Mouse (Mus musculus): ENCODE measurements around the gene Otub2. TPM values are rescaled to one million over a fixed set of nuclear protein-coding genes. Genes with fewer than 3 reads are reported as not detected.

The Otub2 gene
- 1 to 10 TPM; 5.7 to 7.3 TPM for total RNA-seq (2021)
- long read RNA-seq, experiment 1, partial matches to known transcripts, result 0 of 11 reads
- long read RNA-seq, experiment 1, other reads (novel, unspliced or antisense), result 6 of 11 reads
- long read RNA-seq, experiment 2, partial matches to known transcripts, result 0 of 7 reads
- long read RNA-seq, experiment 2, other reads (novel, unspliced or antisense), result 7 of 7 reads

GRCm38 (mm10) chr12:103388505-103389347, at the start of gene Otub2:
Gene Otub2, plus strand, starts transcription at chr12:103388682.
- no peak; the same call in 1 of the 2 replicates for TF ChIP-seq CTCF (IDR thresholded peaks at IDR 0.05)
- Histone ChIP-seq H3K27ac (peak within 1 kb of the TSS; percentile 86), H3K4me3 (peak within 1 kb of the TSS; percentile 75)
- DNase-seq, result peak; percentile 97
- intact Hi-C loops (cut with DNase I), result no loop called here

- TF ChIP-seq CTCF (IDR thresholded peaks at IDR 0.05), result no peak
- H3K4me3 ChIP-seq, result peak overlapping the region; percentile 27
- H3K27ac ChIP-seq, result peak overlapping the region; percentile 57; the same call in 1 of the 2 replicates
- intact Hi-C loops (cut with DNase I), result no loop called here
- no peak for DNase-seq
Observed at GRCm38 (mm10) chr12:103341212-103341611, 47.3 kb upstream of the Otub2 start.

GRCm38 (mm10) chr12:103343456-103343855, 45.0 kb upstream of the Otub2 start:
- intact Hi-C loops (cut with DNase I), result no loop called here
- TF ChIP-seq CTCF (IDR thresholded peaks at IDR 0.05), result no peak
- peak overlapping the region; percentile 6 for H3K4me3 ChIP-seq
- DNase-seq, result no peak
- H3K27ac ChIP-seq, result peak overlapping the region; percentile 65

- no peak for TF ChIP-seq CTCF (IDR thresholded peaks at IDR 0.05)
- Histone ChIP-seq H3K4me3 (peak overlapping the region; percentile 28; the same call in 1 of the 2 replicates), H3K27ac (no peak overlapping the region)
- DNase-seq, result no peak
- intact Hi-C loops (cut with DNase I), result no loop called here
Observed at GRCm38 (mm10) chr12:103344934-103345333, 43.5 kb upstream of the Otub2 start.

- no peak for DNase-seq
- TF ChIP-seq CTCF (IDR thresholded peaks at IDR 0.05), result no peak
- Histone ChIP-seq H3K27ac (peak overlapping the region; percentile 65), H3K4me3 (peak overlapping the region; percentile 55)
- intact Hi-C loops (cut with DNase I), result no loop called here
Observed at GRCm38 (mm10) chr12:103346945-103347344, 41.5 kb upstream of the Otub2 start.

- intact Hi-C loops (cut with DNase I), result no loop called here
- DNase-seq, result no peak
- TF ChIP-seq CTCF (IDR thresholded peaks at IDR 0.05), result no peak
- Histone ChIP-seq H3K4me3 (peak overlapping the region; percentile 55), H3K27ac (peak overlapping the region; percentile 65)
Observed at GRCm38 (mm10) chr12:103347406-103347805, 41.1 kb upstream of the Otub2 start.

- TF ChIP-seq CTCF (IDR thresholded peaks at IDR 0.05), result peak; percentile 94
- peak overlapping the region; percentile 65 for H3K27ac ChIP-seq
- DNase-seq, result peak; percentile 84
- intact Hi-C loops (cut with DNase I), result no loop called here
- H3K4me3 ChIP-seq, result peak overlapping the region; percentile 55
Observed at GRCm38 (mm10) chr12:103348506-103348905, 40.0 kb upstream of the Otub2 start.

- intact Hi-C loops (cut with DNase I), result no loop called here
- peak; percentile 78 for DNase-seq
- peak overlapping the region; percentile 98 for H3K27ac ChIP-seq
- no peak for TF ChIP-seq CTCF (IDR thresholded peaks at IDR 0.05)
- peak overlapping the region; percentile 85 for H3K4me3 ChIP-seq
Observed at GRCm38 (mm10) chr12:103352735-103353134, 35.7 kb upstream of the Otub2 start.

- peak; percentile 70 for TF ChIP-seq CTCF (IDR thresholded peaks at IDR 0.05)
- Histone ChIP-seq H3K27ac (peak overlapping the region; percentile 98), H3K4me3 (peak overlapping the region; percentile 85)
- intact Hi-C loops (cut with DNase I), result no loop called here
- DNase-seq, result peak; percentile 93
Observed at GRCm38 (mm10) chr12:103353538-103353937, 34.9 kb upstream of the Otub2 start.

GRCm38 (mm10) chr12:103355746-103356414, 32.6 kb upstream of the Otub2 start, which contains the start of gene Asb2:
Gene Asb2, minus strand, starts transcription at chr12:103356001.
- H3K4me3 ChIP-seq, result peak within 1 kb of the TSS; percentile 85
- intact Hi-C loops (cut with DNase I), result no loop called here

GRCm38 (mm10) chr12:103356415-103356748, 32.1 kb upstream of the Otub2 start:
- intact Hi-C loops (cut with DNase I), result no loop called here
- DNase-seq, result no peak
- Histone ChIP-seq H3K4me3 (peak overlapping the region; percentile 85), H3K27ac (peak overlapping the region; percentile 98)
- TF ChIP-seq CTCF (IDR thresholded peaks at IDR 0.05), result no peak

More at GRCm38 (mm10) chr12:103355746-103356414, 32.6 kb upstream of the Otub2 start, which contains the start of gene Asb2:
- TF ChIP-seq CTCF (IDR thresholded peaks at IDR 0.05), result no peak
- DNase-seq, result peak; percentile 86
- peak within 1 kb of the TSS; percentile 98 for H3K27ac ChIP-seq

GRCm38 (mm10) chr12:103358216-103358615, 30.3 kb upstream of the Otub2 start:
- DNase-seq, result peak; percentile 93
- peak overlapping the region; percentile 98 for H3K27ac ChIP-seq
- intact Hi-C loops (cut with DNase I), result no loop called here
- peak overlapping the region; percentile 85 for H3K4me3 ChIP-seq
- TF ChIP-seq CTCF (IDR thresholded peaks at IDR 0.05), result no peak
